Mouse (Mus musculus) adrenal gland, adult (tissue): Measurements from ENCODE around the gene A4galt.

Source experiments
- DNase-seq, 2 experiments: peaks; one replicate each; pipeline ENCODE4 v3.0.0; 2022 to 2023; ENCODE audit warnings: low spot score in 1 of 2; ENCODE audit not compliant: inconsistent age in 2 of 2

Gene A4galt

DNA sequence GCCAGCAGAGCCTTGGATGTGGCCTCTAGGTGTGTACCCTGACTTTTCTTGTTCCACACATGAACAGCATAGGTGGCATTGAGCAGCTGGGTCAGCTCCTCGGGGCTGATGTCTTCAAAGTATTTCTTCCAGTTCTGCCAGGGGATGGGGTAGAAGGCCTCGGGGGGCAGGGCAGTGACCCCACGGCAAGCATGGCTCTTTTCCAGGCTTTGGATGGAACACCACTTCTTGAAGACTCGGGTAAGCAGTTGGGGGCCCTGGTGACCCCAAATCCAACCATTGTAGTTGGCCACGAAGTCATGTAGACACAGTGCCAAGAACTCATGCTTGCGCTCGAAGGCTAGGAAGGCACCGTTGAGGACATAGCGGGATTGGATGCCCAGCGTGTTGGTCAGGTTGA, 24.0 kb downstream of the A4galt start:
- no peak for DNase-seq

DNA sequence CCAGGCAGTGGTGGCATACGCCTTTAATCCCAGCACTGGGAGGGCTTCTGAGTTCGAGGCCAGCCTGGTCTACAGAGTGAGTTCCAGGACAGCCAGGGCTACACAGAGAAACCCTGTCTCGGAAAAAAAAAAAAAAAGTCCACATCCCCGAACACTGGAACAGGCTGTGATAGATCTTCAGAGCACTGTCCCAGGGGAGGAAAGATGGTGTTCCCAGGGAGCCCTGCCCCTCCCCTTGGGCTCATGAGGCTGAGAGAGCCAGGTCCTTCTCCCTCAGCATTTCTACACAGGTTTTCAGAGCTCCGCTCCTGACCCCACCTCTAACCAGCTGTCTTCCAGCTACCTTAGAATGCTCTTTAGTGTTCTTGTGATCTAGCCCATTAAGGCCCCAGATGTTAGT, 24.7 kb downstream of the A4galt start:
- no peak for DNase-seq

DNA sequence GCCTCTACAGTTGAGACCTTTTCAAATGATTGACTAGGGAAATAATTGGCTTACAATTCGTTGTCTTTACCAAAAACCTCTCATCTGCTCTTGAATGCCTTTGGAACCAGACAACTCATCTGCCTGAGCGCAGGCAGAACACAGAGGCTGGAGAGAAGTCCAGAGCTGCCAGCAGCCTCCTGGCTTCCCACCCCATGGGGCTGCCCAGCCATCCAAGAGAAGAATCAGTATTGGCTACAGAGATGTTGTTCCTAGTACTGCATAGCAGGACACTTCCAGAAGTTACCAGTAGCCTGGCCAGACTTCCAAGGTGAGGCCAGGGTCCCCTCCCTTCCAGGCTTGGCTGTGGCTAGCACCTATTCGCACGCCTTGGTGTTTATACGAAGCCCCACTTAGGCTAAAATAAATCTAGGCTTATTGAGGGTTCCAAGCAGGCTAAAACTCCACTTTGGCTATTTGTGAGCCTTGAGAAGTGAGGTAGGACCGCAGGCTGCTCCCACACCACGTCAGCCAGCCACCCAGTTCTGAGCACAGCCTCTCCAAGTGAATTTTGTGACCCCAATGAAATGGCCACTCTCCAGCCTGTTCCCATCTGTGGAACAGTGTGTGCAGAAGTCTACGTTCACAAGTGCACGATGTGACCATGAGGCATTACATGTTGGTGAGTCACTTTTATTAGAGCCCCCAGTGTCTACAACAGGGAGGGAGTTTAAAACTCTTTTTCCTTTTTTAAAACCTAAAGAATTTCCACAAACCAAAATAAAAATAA, 25.3 kb downstream of the A4galt start:
- peak in 1 of 2 experiments; percentile 84 for DNase-seq

DNA sequence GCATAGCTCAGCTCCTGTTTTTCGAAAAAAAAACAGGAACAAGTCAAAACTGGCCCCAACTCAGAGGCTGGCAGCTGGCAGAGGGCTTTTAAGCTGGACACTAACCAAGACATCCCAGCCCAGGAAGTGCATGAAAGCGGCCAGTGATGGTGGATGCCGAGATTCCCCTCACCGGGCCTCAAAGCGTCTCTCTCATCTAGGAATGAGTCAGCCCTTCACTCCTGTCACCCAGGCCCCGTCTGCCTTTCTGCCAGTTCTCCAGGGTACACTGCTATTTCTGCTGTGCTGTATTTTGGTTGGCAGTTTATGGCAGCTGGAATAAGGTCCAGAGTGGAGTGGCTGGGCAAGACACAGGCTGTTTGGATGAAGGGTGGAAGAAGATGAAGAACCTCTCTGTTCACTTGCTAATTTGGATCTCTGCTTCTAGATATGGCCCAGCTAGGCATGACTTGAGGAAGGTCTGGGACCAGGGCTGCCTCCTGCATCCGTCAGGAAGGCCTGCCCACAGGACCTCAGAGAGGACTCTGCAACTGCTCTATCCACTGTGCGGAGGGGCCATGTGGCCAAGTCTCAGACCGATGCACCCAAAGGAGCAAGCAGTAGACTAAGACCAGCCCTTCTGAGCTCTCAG, 27.3 kb downstream of the A4galt start:
- peak; percentile 74 to 77 for DNase-seq

DNA sequence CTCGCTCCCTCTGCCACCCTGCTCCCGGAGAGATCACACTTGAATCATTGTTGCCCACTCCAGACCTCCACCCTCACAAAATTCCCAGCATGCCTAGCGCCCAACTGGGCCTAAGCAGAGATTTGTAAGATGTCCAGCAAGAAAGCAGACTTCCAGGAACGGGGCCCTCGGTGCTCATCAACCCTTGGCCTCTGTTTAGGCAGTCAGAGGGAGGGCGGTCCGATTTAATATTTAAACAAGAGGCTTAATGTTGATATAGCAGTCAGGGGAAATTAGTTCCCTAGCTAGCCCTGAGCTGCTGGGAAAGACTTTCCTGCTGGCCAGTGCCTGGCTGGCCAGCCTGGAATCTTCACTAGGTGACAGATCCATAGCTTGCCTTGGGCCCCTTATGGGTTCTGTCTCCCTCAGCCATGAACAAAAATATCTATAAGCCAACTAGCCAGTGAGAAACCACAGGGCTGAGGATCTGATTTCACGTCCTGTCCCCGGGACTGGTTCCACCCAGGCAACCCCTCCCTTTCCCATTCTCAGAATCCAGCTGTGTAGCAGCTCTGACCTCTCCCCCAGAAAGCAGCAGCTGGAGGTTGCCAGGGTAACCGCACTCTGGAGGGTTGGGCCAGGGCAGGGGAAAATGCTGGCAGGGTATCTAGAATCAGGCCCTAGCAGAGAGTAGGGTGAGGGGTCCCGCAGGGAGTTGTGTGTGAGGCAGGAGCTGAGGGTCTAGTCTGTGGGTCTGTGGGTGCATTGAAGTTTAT, 28.2 kb downstream of the A4galt start:
- peak; percentile 70 to 76 for DNase-seq

DNA sequence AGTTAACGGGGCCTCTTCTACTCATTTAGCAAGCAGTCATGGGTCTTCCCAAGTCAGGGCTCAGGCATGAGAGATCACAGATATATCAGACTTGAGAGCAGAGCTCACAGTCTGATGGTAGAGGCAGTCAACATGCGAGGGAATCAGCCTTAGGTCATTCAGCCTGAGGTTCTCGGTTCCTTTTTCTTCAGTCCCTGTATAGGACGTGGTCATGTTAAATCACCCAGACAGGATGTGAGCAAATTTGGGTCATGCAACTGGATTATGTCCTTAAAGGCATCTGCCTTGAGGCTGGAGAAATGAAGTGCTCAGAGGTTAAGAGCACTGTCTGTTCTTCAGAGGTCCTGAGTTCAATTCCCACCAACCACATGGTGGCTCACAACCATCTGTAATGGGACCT, 29.9 kb downstream of the A4galt start:
- peak in 1 of 2 experiments; percentile 39 for DNase-seq

DNA sequence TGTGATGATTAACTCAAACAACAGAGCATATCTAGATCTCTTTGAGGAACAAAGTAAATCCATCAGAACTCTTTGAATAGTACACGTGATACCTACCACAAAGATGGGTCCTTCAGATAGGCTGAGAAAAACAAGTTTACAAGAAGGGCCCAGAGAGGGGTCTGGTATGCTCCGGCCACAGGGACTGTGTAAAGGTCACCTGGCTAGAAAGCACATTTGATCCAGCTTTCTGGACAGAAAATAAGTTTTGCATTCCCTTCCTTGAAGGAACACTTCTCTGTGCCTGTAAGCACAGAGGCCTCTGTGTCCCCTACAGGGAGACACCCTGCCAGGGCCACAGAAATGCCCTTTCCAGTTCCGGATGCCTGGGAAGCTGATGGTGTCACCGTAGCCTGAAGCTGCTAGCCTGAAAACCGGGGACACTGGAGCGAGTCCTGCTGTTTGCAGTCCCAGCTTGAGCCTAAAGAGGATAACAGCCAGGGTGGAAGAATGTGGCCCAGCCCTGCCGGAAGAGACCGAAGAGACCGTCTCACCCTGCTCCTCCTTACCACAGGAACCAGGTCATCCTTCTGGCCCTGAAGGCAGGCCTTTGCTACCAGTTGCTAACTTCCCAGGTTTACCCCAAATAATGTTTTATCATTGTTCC, 31.1 kb downstream of the A4galt start:
- no peak for DNase-seq

DNA sequence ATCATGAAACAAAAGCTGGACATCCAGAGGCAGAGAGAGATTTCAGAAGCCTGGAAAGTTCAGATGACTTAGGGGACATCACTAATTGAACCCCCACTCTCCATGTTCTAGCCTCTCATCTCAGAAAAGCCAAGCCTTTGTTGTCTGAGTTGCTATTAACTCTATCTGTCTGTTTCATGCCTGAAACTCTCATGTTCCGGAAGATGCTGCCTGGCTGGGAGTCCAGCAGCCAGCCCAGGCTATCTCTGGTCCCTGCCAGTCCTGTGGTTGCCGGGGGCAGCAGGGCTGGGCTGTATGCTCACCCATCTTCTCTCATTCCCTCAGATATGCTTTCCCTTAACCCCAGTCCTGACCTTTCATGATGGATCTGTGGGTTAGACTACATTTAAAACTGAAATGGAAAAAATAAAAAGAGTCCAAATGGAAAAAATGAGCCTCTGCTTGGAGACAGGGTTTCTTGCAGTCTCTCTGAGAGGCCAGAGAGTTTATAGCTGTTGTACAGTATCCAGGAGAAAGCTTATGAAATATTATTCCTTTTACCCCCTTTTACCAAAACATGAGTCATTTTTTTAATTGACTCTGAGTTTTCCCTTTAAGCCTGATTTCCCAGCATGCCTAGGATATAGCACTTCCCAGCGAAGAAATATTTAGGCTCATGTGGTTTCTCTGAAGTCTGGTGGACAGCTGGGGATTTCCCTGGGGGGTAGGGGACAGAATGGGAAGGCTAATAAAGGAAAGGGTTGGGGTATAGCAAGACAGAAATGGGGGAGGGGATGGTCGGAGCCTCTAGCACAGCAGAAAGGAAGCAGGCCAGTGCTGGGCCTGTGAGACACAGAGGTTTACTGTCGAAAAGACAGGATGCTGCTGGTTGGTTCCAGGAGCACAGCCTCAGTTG, 36.0 kb downstream of the A4galt start:
- no peak for DNase-seq

DNA sequence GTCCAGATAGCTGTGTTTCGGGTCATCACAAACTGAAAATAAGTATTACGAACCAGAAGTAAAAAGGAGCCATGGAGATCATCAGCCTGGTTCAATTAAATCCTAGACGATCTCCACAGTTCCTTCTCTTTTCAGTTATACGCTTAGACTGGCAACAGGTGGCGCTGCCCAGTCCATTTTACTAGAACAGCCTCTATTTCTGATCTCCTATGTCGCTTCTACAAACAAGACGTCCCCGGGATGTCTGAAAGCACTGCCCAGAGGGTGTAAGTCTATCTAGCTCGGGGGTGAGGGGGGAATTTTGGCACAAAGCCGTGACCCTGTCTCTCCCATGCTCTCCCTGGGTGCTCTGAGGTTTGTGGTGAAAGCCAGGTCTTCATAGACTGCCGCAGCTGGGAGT, 41.3 kb downstream of the A4galt start:
- DNase-seq = peak; percentile 73 to 88

DNA sequence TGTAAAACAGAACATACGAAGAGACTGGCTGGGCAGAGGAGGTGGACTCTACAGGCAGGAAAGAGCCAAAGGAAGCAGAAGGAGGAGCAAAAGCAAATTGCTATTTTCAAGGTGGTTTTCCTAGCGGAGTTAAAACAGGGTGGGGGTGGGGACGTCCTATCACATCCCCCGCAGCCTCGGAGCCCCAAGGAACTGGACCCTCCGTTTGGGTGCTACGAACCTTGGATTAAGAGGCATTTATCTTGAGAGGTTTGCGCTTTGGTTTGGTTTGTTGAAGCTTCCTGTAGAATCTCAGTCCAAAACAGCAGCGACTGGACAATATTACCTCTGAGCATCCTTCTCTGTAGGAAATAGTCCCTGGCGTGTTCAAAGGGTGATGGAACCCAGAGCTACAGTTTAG, 41.9 kb downstream of the A4galt start:
- DNase-seq = peak in 1 of 2 experiments; percentile 40

DNA sequence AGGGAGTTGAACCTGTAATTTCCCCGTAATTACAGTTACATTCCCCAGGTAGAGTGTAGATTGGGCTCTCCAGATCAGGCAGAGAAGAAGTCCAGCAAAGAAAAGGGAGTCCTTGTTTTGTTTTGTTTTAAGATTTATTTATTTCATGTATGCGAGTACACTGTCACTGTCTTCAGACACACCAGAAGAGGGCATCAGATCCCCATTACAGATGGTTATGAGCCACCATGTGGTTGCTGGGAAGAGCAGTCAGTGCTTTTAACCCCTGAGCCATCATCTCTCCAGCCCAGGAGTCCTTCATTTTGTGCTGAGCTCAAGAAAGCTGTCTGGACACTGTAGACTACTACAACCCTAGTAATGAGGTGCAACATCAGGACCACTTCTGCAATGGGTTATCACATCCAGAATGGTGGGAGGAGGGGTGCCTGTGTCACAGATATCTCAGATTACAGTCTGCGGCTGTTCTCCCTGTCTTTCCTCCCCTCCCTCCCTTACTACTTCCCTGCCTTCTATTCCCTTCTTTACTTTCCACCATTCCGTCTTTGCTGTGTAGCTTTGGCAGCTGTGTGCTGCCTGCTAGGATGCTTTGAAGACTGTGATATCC, 42.4 kb downstream of the A4galt start:
- no peak for DNase-seq

DNA sequence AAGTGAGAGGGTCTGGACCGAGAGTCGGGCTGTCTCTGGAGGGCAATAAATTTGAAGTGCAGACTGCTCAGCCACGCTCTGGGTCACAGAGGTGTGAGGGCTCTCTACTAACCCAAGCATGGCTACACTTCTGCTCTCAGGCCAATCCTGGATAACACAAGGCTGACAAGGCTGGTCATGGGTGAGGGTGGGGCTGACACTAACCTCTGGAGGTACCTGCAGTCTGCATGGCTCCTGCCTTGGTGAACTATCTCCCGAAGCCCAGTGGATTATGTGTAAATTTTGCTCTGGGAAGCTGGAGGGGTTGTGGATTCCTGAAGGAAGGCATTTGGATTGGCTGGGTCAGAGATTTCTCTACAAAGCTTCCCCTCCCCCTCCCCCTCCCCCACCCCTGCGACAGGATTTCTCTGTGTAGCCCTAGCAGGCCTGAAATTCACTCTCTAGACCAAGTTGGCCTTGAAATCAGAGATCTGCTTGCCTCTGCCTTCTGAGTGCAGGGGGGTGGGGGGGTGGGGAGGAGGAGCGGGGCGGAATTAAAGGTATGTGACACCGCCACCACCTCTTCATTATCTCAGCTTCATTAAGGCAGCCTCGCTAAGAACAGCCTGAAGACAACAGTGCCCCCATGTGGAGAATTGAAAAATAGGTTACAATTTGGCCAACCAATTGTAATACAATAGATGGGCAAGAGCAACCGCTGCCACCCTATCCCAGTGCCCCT, 46.7 kb downstream of the A4galt start:
- peak in 1 of 2 experiments; percentile 91 for DNase-seq

DNA sequence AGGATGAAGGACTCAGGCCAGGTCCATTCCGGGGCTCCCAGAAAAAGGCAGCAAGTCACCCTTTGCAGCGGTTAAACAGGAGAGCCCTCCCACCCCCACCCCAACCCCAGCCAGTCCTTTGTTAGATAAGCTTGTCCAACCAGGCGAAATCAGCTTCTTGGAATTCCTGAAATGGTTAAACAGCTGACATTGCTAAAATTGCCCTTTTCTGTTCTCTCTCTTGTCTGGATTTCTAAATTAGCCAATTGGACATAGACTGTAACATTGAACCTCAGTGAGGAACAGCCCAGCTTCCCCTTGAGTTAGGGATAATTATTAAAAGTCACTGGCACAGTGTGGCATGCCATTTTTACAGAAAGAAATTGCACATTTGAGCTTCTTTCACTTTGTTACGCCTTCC, 49.2 kb downstream of the A4galt start:
- no peak for DNase-seq

DNA sequence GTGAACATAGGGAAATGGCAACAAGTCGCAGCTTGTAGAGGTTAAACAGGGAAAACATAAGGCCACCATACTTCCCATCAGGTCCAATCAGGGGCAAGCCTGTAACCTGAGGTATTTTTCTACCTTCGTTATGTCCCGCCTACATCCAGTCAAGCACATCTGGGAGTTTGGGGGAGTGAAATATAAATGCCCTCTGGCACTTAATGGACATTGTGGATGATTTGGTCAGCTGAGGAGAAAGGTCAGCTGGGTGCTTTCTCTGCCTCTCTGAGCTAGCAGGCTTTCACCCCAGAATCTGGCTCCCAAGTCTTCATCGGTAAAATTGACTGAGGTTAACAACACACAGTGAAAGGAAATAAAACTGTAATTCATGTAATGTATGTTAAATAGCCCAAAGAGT, 58.2 kb downstream of the A4galt start:
- DNase-seq = no peak

DNA sequence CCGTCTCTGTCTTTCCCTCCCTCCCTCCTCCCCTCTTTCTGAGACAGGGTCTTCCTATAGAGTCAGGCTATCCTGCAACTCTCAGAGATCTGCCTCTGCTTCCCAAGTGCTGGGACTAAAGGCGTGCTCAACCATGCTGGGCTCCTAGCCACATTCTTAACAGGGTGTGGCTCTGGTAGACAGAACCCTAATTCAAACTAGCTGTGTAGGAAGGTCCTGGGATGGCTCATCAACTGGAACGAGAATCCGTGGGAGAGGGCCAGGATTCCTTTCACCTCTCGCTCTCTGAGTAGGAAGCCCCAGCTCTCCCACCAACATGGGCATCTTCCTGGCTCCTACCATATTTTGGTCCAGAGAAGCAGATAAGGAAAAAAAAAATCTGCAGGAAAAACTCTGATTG, 69.2 kb downstream of the A4galt start:
- no peak for DNase-seq

DNA sequence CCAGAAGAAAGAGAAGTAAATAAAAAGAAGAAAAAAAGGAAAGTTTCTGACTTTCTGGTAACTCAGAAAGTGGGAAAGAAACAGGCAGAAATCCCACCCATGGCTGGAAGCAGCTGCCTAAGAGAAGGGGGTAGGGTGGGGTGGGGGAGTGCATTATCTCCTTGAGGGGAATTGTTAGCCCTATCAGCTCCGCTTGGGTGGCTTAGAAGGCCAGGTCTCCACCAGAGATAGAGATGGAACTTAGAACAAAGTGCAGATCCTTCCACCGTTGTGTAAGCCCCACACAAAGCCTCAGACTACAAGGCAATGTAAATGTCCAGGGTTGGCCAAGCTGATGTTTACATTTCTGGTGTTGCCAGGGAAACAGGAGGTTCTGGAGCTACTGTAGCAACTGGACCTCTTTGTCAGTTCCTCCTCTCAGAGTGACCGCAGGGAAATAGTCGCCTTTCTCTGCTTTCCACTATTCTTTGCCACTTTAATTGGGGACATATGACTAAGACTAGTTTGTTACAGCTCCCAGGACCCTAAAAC, 69.7 kb downstream of the A4galt start:
- DNase-seq = no peak

DNA sequence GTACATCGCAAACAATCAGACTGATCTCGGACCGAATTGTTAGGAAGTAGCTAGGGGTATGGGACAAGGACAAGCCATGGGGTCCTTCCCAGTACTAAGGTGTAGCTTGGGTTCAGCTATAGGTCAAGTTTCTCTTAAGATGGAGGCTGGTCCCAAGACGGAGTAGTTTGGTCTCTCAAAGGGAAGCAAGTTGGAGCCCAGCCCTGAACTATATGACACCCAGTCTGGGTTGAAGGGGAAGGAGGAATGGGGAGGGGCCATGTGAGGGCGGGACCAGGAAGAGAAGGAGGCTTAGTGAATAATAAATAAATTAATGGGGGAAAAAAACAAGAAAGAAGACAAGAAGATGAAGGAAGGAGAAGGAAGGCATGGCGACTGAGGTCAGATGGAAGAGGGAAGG, 71.6 kb downstream of the A4galt start:
- DNase-seq = no peak
